Mouse (Mus musculus) neutrophil, adult 5-6 weeks (primary cell): ENCODE measurements around the gene 4930404H24Rik. TPM values are rescaled to one million over a fixed set of nuclear protein-coding genes. Genes with fewer than 3 reads are reported as not detected.
"Not testable (repeated sequence)": the region's sequence is repeated elsewhere in the genome, so short reads cannot be mapped to it uniquely, and the experiment has no call there.

ENCODE experiments used
- ATAC-seq: fragments of 151-379, 151-347 bp; 2 replicates; pipeline ENCODE4 v1.8.0; 2017; ENCODE audit warnings: mild to moderate bottlenecking, moderate TSS enrichment; ENCODE audit not compliant: insufficient number of reproducible peaks, poor library complexity, low FRiP score, severe bottlenecking; ENCODE audit errors: extremely low read depth
- total RNA-seq: library from RNA; stranded (forward); fragments of 200-1000 nt; gene quantifications from 2 replicates; pipeline ENCODE4 v1.2.3, GENCODE M21; 2017

The 4930404H24Rik gene
- total RNA-seq, 1 experiment from 2014 or later, result not detected

DNA sequence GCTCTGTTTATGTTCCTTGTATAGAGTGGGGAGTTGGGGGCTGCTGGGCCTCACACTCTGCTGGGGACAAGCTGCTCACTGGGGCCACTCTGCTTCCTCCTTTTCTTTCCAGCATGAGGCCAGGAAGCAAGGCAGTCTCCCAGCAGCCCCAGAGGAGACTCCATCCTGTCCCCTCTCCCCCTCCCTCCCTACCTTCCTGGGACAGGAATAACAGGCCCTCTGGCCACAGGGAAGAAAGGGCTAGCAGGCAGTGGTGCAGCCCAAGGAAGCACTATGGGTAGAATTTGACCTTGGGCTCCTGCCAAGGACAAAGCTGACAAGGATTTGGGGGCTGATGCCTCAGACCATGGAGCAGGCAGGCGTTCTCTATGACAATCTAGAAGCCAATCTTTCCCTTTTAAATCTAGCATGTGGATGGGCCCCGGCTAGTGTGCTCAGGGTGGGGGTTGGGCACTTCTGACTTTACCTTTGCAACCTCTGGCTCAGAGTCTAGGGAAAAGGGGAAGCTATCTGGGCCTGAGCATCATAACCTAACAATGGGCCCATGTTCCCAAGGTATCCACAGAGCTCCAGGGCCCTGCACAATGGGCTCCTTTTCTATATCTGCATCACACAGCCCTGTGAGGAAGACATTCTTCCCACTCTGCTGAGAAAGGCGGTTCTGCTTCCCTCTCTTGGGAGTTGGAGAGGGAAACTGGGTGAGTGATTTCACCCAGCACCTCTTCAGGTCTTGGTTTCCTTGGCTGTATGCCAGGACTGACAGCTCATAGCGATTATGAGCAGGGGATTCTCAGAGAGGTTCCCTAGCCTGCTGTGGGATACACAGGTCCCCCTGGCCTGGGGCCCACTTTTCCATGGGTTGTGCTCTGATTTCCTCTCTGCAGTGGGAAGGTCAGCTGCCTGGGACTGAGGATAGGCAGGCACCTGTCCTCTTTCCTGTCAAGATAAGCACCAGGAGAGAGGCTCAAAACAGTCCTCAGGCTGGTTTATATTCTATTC is 17.2 kb upstream of the 4930404H24Rik start:
- ATAC-seq, result no peak

DNA sequence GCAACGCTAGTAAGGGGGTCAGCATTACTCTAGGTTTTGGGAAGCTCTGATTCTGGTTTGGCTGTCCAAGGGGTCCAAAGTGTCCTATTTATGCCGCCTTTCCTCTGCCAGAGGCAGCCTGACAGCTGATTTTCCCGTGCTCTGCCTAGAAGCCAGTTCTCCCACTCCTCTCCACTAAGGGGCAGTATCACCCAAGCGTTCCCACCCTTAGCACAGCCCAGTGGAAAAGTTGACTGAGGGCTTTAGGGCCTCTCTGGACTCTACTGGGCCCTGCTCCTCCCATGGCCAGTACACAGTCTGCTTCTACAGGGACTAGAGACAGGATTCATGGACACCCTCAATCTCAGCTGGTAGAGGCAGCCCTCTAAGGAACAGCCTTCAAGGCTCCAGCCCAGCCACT is 14.0 kb upstream of the 4930404H24Rik start:
- peak; percentile 54 for ATAC-seq

DNA sequence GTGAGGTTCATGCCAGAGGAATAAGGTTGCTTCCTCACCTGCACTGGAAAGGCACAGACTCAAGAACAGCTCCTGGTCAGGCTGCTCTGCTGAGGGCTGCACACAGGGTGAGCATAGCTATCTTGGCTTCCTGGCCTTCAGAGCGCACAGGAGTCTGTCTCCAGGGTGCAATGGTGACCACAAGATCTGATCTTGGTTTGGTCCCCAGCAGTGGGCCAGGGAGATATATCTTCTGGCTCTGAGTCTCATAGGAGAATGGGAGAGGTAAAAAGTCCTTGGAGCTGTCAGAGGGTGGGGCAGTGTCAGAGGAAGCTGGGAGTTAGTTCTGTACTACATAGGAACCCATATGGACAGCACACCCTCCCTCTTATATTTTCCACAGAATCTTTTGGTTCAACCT is 13.1 kb upstream of the 4930404H24Rik start:
- no peak for ATAC-seq

- ATAC-seq, result no peak
These were observed 11.3 kb upstream of the 4930404H24Rik start for GRCm38 (mm10) chr2:153481108-153481860.

GRCm38 (mm10) chr2:153481861-153482120 is 10.8 kb upstream of the 4930404H24Rik start:
- ATAC-seq, result no peak

GRCm38 (mm10) chr2:153483118-153483983 is 9.2 kb upstream of the 4930404H24Rik start:
- no peak for ATAC-seq

DNA sequence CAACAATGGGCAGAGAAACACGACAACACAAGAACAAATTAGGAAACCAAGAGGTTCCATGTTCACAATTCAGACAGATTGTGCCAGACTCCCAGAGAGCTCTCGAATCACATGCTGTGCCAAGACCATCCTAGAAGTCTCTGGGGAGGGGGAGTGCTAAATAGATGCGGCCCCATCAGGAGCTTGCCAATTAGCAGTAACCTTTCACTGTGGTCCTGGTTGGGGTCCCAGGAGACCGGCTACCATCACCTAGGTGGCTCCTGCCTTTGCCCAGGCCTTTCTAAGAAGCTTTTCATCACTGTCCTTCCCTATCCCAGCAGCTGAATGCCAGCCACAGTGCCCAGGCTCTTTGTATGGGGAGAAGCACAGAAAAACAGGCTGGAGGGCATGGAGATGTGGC is 8.5 kb upstream of the 4930404H24Rik start:
- ATAC-seq, result no peak

GRCm38 (mm10) chr2:153490116-153490515 is 2.5 kb upstream of the 4930404H24Rik start:
- no peak for ATAC-seq

GRCm38 (mm10) chr2:153490940-153491339 is 1.6 kb upstream of the 4930404H24Rik start:
- no peak for ATAC-seq

DNA sequence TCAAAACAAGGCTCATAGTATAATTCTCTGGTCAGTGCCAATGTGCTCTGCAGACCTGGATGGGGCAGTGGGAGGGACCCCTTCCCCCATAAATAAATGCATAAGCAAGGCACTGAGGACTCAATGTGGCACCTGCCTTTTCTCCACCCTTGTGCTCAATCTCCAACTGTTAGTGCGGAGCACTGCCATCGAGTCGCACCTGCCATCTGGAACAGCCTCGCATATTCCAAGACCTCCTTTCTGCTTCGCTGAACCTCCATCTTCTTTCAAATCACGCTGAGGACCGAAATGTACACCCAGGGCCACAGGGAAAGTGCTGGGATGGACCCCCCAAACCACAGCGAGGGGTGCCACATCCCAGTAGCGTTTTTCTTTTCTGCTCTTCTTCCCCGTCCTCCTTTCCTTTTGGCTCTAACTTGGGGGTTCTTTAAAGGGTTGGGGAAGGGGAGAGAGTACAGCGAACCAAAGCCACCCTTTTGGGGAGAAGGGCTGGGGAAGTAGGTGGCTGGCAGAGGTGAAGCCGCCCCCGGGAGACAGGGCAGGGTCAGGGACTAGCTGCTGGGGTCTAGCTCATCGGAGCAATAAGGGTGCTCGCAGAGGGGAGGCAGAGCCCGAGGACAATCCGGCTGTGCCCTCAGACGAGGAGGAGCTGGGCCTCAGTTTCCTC is 945 bp upstream of the 4930404H24Rik start:
- ATAC-seq, result no peak

GRCm38 (mm10) chr2:153492179-153492517 is 442 bp upstream of the 4930404H24Rik start:
- no peak for ATAC-seq

DNA sequence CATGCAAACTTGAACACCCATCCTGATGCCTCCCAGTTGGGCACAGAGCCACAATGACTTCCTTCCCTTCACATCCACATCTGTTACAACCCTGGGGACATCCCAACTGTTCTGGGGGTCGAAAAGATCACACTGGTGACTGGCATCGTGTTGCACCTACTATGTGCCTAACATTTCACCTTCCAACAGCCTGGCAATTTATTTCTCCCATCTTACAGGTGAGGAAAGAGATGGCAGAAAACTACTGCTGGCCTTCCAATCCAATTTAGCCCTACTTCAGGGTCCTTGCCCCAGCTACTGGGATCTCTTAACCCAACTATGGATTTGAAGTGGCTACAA is 772 bp downstream of the 4930404H24Rik start:
- ATAC-seq, result no peak

- ATAC-seq, result no peak
These were observed 1.2 kb downstream of the 4930404H24Rik start for GRCm38 (mm10) chr2:153493781-153494292.

DNA sequence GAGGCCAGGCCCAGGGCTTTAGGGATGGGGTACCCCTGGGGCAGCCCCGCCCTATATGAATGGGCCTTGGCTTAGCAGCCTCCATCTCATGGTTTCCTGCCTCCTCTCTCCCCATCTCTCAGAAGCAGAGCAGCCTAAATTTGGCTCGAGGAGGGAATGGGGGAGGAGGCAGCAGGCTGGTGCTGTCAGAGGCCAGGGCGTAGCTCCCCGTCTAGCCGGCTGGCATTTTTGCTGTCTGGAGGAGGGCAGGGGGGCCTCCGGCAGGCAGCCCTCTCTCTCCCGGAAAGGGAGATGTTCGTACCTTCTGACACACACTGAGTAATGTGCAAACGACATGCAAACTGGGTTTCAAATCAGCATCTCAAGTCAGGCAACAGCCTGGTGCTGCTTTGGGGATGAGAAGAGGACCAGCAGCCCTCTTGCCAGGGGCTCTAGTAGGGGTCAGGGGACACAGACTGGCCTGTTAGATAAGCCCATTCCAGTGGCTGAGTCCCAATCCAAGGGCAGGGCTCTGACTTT is 1.8 kb downstream of the 4930404H24Rik start:
- no peak for ATAC-seq

DNA sequence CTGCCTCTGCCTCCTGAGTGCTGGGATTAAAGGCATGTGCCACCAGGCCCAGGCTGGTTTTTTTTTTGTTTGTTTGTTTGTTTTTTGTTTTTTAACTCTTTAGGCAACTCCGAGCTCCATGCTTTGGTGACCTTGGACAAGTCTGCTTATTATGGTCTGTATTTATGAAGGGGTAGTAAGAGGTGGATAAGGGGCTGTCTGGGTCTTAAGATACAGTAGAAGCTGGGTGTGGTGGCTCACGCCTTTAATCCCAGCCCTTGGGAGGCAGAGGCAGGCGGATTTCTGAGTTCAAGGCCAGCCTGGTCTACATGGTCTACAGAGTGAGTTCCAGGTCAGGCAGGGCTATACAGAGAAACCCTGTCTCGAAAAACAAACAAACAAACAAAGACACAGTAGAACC is 2.8 kb downstream of the 4930404H24Rik start:
- ATAC-seq, result not testable (repeated sequence)

GRCm38 (mm10) chr2:153495818-153496217 is 3.2 kb downstream of the 4930404H24Rik start:
- no peak for ATAC-seq

DNA sequence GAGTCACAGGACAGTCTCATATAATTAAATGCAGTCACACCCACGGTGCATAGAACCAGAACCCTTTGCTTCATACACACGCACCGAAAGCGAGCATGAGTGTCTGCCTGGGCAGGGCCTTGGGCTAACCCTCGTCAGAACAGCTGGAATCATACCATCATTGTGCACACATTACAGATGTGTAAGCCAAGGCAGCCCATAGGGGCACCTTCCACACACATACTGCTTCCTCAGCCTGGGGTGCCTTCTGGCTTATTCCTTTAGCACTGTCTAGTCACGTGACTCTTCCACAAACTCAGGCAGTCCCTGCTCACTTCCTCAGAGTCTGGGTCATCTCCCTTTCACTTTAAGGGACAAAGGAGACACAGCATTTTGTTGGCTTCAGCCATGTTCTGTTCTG is 3.7 kb downstream of the 4930404H24Rik start:
- no peak for ATAC-seq

DNA sequence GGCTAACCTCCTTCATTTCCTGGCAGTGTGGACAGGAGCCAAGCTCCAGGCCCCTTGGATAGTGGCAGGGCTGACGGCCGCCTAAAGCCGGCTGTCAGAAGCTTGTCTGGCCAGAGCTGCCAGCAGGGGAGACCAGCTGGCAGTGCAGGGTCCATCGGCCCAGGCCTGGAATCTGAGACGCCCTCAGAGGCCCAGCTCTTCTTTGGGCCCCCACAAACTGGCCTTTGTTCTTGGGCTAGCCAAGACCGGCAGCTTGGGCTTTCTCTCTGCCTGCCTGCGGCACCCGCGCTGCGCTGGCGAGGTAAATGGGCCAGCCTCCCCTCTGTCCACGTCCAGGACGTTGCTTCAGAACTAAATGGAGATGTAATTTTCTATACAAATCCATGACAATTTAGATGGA is 4.3 kb downstream of the 4930404H24Rik start:
- no peak for ATAC-seq

- ATAC-seq, result no peak
These were observed 6.6 kb downstream of the 4930404H24Rik start for GRCm38 (mm10) chr2:153499154-153499553.
